Mouse (Mus musculus): ENCODE measurements around the gene Eif4g3. TPM values are rescaled to one million over a fixed set of nuclear protein-coding genes. Genes with fewer than 3 reads are reported as not detected.

Eif4g3 gene
- total and polyA plus RNA-seq, 3 experiments: 29.1 to 43.7 (median 39.7) TPM

DNA sequence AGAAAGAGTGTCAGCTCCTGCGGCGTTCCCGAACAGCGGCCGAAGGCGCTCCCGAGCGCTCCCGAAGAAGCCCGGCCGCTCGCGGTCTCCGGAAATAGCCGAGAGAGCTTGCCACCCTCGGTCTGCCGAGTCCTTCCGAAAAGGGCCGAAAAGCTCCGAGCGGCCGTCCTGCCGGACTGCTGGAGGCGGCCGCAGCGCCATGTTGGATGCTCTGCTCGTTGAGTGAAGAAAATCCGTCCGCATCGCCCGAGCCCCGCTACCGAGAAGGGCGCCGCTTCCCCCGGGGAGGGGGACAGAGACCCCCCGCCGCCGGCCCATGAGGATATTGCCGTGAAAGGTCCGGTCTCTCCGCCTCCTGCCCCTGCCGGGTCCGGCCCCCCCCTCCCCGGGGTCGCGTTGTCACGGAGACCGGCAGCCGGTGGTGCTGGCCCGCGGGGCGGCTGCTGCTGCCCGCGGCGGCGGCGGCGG, 503 bp downstream of the Eif4g3 start:
- 0 out of 2 replicates have a peak, but pooled peaks cover 1% of the 10 kb centered on the region for H3K79me2 ChIP-seq (replicated peaks; ENCODE audit: control insufficient read depth, insufficient read depth, low read length)
- peak overlapping the region; percentile 91 for H3K4me3 ChIP-seq
- H3K27me3 ChIP-seq (ENCODE audit: control insufficient read depth, insufficient read depth, low read length): no peaks in the 10 kb centered on the region
- TF ChIP-seq POLR2A (IDR thresholded peaks at IDR 0.05; ENCODE audit: insufficient read depth, low read depth, low read length) (peak; percentile 80), EP300 (IDR thresholded peaks at IDR 0.05; ENCODE audit: insufficient read depth, low read depth, low read length) (no peak)
- intact Hi-C loops (cut with DNase I): loop anchor here (10.0 kb wide), 1 partner anchor 111 kb away; no protein-coding TSS in a partner anchor
- H3K27ac ChIP-seq: peak overlapping the region; percentile 93
- H3K36me3 ChIP-seq (ENCODE audit: control insufficient read depth, insufficient read depth, low read length): no peaks in the 10 kb centered on the region; the same call in 1 of the 2 replicates
- WGBS: 1% methylated on average over 37 of the region's 59 CpGs
- DNase-seq: peak; percentile 99 to 100
- H3K9ac ChIP-seq (ENCODE audit: low read depth, low read length): peak overlapping the region; percentile 84
- H3K4me1 ChIP-seq (ENCODE audit: control insufficient read depth, insufficient read depth, low read length): peaks cover 9% of the 10 kb centered on the region

DNA sequence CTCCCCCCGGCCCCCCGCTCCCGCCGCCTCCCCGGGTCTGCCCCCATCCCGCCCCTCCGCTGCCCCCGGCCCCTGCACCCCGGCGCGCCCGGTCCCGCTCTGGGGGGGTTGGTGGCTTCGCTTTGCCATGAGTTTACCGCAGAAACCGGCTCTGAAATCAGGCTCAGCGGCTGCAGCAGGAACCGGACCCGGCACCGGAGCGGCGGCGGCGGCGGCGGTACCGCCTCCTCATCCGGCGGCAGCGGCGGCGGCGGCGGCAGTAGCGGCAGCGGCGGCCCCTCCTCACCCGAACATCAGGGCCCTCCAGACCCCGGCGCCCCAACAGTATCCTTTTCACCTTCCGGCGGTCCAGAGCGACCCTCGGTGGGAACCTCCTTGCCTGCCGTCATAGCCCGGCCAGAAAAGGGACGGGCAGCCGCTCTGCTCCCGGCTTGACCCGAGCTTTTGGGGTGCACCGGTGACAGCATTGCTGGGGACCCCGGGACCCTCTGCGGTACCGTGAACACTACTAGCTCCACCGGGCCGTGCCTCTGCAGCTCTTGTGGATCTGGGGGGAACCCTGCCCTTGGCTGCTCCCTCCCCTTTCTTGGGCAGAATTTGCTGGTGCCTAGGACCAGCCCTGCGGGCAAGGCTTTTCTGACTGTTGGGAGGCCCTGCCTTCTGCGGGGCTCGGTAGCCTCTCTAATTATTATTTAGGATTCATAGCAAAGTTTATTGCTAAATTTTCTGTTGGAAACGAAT, 1.2 kb downstream of the Eif4g3 start:
- peaks cover 9% of the 10 kb centered on the region for H3K4me1 ChIP-seq (ENCODE audit: control insufficient read depth, insufficient read depth, low read length)
- TF ChIP-seq CTCF (IDR thresholded peaks at IDR 0.05) (no peak), POLR2A (IDR thresholded peaks at IDR 0.05; ENCODE audit: insufficient read depth, low read depth, low read length) (no peak), EP300 (IDR thresholded peaks at IDR 0.05; ENCODE audit: insufficient read depth, low read depth, low read length) (no peak)
- WGBS: 1% methylated on average over 55 of the region's 60 CpGs
- no peaks in the 10 kb centered on the region; the same call in 1 of the 2 replicates for H3K36me3 ChIP-seq (ENCODE audit: control insufficient read depth, insufficient read depth, low read length)
- H3K27ac ChIP-seq: peak overlapping the region; percentile 93
- H3K79me2 ChIP-seq (replicated peaks; ENCODE audit: control insufficient read depth, insufficient read depth, low read length): 0 out of 2 replicates have a peak, but pooled peaks cover 1% of the 10 kb centered on the region
- peak overlapping the region; percentile 79 for H3K9ac ChIP-seq (ENCODE audit: low read depth, low read length)
- H3K27me3 ChIP-seq (ENCODE audit: control insufficient read depth, insufficient read depth, low read length): no peaks in the 10 kb centered on the region
- H3K4me3 ChIP-seq: peak overlapping the region; percentile 91
- intact Hi-C loops (cut with DNase I): loop anchor here (10.0 kb wide), 1 partner anchor 111 kb away; no protein-coding TSS in a partner anchor
- DNase-seq: peak; percentile 68 to 79

DNA sequence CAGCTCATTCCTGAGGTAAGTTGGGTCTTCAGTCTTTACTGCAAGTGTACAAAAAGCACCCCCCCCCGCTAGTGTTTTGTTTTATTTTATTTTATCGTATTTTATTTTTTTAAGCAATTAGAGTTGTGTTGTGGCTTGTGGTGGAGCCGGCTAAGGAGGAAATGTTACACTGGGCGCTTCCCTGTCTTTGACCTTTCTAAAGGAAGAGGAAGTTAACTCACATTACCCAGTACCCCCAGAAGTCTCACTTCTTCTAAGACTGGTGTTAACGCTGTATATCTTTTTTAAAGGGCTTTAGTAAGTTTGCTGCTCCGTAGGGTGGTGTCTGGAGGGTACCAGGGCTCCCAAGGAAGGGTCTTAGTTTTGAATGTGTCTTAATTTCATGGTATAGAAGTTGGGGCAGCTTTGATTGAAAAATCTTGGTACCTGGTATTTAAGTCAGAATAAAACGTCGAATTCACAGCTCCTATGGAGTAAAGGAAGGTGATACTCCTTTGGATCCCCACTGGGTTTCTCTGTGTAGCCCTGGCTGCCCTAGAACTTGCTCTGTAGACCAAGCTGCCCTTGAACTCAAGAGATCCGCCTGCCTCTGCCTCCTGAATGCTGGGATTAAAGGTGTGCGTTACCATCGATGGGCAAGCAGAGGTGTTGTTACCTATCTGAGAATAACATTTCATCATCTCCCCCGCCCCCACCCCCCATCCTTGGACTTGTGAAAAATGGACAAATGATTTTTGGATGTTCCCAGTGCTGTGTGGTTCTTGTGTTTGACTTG, 1.9 kb downstream of the Eif4g3 start:
- Histone ChIP-seq H3K9ac (ENCODE audit: low read depth, low read length) (peak overlapping the region; percentile 79), H3K4me1 (ENCODE audit: control insufficient read depth, insufficient read depth, low read length) (peaks cover 9% of the 10 kb centered on the region), H3K36me3 (ENCODE audit: control insufficient read depth, insufficient read depth, low read length) (no peaks in the 10 kb centered on the region; the same call in 1 of the 2 replicates), H3K79me2 (replicated peaks; ENCODE audit: control insufficient read depth, insufficient read depth, low read length) (0 out of 2 replicates have a peak, but pooled peaks cover 1% of the 10 kb centered on the region), H3K27me3 (ENCODE audit: control insufficient read depth, insufficient read depth, low read length) (no peaks in the 10 kb centered on the region), H3K27ac (peak overlapping the region; percentile 93), H3K4me3 (peak overlapping the region; percentile 91)
- no peak for DNase-seq
- no peak for TF ChIP-seq CTCF (IDR thresholded peaks at IDR 0.05)
- no peak for TF ChIP-seq EP300 (IDR thresholded peaks at IDR 0.05; ENCODE audit: insufficient read depth, low read depth, low read length)
- no peak for TF ChIP-seq POLR2A (IDR thresholded peaks at IDR 0.05; ENCODE audit: insufficient read depth, low read depth, low read length)
- intact Hi-C loops (cut with DNase I): loop anchor here (10.0 kb wide), 1 partner anchor 110 kb away; no protein-coding TSS in a partner anchor
- 34% methylated on average over 12 of the region's 12 CpGs for WGBS

DNA sequence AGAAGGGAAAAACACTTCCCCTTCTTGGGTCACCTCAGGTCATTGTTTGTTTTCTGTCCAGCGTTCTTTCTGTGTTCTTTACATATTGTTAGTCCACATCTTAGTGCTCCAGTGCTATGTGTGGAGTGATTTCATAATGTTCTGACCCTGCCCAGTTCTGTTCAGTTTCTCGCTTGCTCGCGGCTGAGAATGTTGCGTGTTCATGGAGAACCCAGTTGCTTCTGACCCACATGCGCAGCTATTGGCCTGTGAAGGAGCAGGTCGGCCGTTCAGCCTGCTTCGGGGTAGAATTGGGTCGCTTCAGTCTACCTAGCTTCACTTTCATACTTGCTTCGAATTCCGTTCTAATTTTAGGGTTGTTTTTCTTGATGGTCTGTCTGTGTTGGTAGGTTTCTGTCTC, 2.6 kb downstream of the Eif4g3 start:
- peaks cover under 1% of the 10 kb centered on the region; the same call in 1 of the 2 replicates for H3K36me3 ChIP-seq (ENCODE audit: control insufficient read depth, insufficient read depth, low read length)
- peak overlapping the region; percentile 93; the same call in 1 of the 2 replicates for H3K27ac ChIP-seq
- no peaks in the 10 kb centered on the region for H3K27me3 ChIP-seq (ENCODE audit: control insufficient read depth, insufficient read depth, low read length)
- TF ChIP-seq EP300 (IDR thresholded peaks at IDR 0.05; ENCODE audit: insufficient read depth, low read depth, low read length) (no peak), CTCF (IDR thresholded peaks at IDR 0.05) (no peak), POLR2A (IDR thresholded peaks at IDR 0.05; ENCODE audit: insufficient read depth, low read depth, low read length) (no peak)
- DNase-seq: peak; percentile 38 to 44
- H3K79me2 ChIP-seq (replicated peaks; ENCODE audit: control insufficient read depth, insufficient read depth, low read length): peaks cover 1% of the 10 kb centered on the region; the same call in 1 of the 2 replicates
- H3K4me3 ChIP-seq: peak overlapping the region; percentile 26
- intact Hi-C loops (cut with DNase I): loop anchor here (10.0 kb wide), 1 partner anchor 109 kb away; no protein-coding TSS in a partner anchor
- peak overlapping the region; percentile 53 for H3K9ac ChIP-seq (ENCODE audit: low read depth, low read length)
- H3K4me1 ChIP-seq (ENCODE audit: control insufficient read depth, insufficient read depth, low read length): peaks cover 9% of the 10 kb centered on the region
- 32% methylated on average over 12 of the region's 12 CpGs for WGBS

DNA sequence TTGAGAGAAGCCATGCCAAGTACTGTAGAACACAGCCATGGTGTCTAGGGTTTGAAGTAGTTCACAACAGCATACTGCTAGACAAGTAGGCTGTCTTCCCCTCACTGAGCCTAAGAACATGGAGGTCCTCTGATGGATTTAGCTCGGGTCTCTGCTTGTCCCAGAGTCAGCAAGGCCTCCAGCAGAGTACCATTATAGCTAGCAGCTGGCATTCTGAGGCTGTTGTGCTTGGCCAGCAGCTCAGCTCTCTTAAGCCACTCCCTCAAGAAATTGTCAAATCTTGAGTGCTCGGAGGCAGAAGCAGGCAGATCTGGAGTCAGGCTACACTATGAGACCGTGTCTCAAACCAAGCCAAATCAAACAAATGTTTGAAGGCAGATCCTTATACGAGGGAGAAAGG, 5.4 kb downstream of the Eif4g3 start:
- 68% methylated on average over 4 of the region's 4 CpGs for WGBS
- H3K4me3 ChIP-seq: no peak overlapping the region
- no peaks in the 10 kb centered on the region for H3K27me3 ChIP-seq (ENCODE audit: control insufficient read depth, insufficient read depth, low read length)
- H3K79me2 ChIP-seq (replicated peaks; ENCODE audit: control insufficient read depth, insufficient read depth, low read length): peaks cover 1% of the 10 kb centered on the region; the same call in 1 of the 2 replicates
- intact Hi-C loops (cut with DNase I): loop anchor here (10.0 kb wide), 1 partner anchor 107 kb away; no protein-coding TSS in a partner anchor
- DNase-seq: no peak
- peaks cover 2% of the 10 kb centered on the region; the same call in 1 of the 2 replicates for H3K36me3 ChIP-seq (ENCODE audit: control insufficient read depth, insufficient read depth, low read length)
- TF ChIP-seq EP300 (IDR thresholded peaks at IDR 0.05; ENCODE audit: insufficient read depth, low read depth, low read length): no peak
- H3K4me1 ChIP-seq (ENCODE audit: control insufficient read depth, insufficient read depth, low read length): peaks cover 8% of the 10 kb centered on the region
- H3K27ac ChIP-seq: no peak overlapping the region
- H3K9ac ChIP-seq (ENCODE audit: low read depth, low read length): no peak overlapping the region
